Mouse (Mus musculus) myocyte (in vitro differentiated cells): ENCODE measurements around the gene Ogfod3. TPM values are rescaled to one million over a fixed set of nuclear protein-coding genes. Genes with fewer than 3 reads are reported as not detected.

Source experiments
- H3K27me3 ChIP-seq: one replicate; pipeline ENCODE4 v1.6.1; 2011; ENCODE audit not compliant: control insufficient read depth, insufficient read depth, insufficient read length
- H3K36me3 ChIP-seq: one replicate; pipeline ENCODE4 v1.6.1; 2011; ENCODE audit not compliant: control insufficient read depth, insufficient read depth
- H3K4me2 ChIP-seq: one replicate; pipeline ENCODE4 v1.6.1; 2011; ENCODE audit warnings: low read depth, control low read depth
- H3K4me3 ChIP-seq: one replicate; pipeline ENCODE4 v1.5.1; 2011; ENCODE audit warnings: mild to moderate bottlenecking, control low read depth, moderate library complexity
- H3K79me2 ChIP-seq: one replicate; pipeline ENCODE4 v1.6.1; 2011; ENCODE audit not compliant: control insufficient read depth, insufficient read depth
- H3ac ChIP-seq: one replicate; pipeline ENCODE4 v1.6.1; 2011; ENCODE audit not compliant: control insufficient read depth, insufficient read length
- CEBPB ChIP-seq: IDR thresholded peaks from 2 replicates; pipeline ENCODE4 v1.6.1; 2011; ENCODE audit warnings: mild to moderate bottlenecking, moderate library complexity; ENCODE audit not compliant: poor library complexity, insufficient read depth, severe bottlenecking
- E2F4 ChIP-seq: IDR thresholded peaks from one replicate; pipeline ENCODE4 v1.6.1; 2011; ENCODE audit warnings: mild to moderate bottlenecking, control low read depth, moderate library complexity; ENCODE audit not compliant: insufficient read depth
- MAX ChIP-seq: IDR thresholded peaks from one replicate; pipeline ENCODE4 v1.6.1; 2011; ENCODE audit warnings: low read depth, mild to moderate bottlenecking, control low read depth
- MYOD1 ChIP-seq, 3 experiments: IDR thresholded peaks; one replicate each; pipeline ENCODE4 v1.6.1; 2011; ENCODE audit warnings: control low read depth in 2 of 3, low read depth in 2 of 3, mild to moderate bottlenecking in 2 of 3, moderate library complexity in 1 of 3; ENCODE audit not compliant: insufficient read length in 2 of 3, control insufficient read depth in 1 of 3
- MYOG ChIP-seq, 3 experiments: IDR thresholded peaks; one replicate each; pipeline ENCODE4 v1.6.1; 2011; ENCODE audit warnings: control low read depth in 2 of 3, low read depth in 2 of 3, mild to moderate bottlenecking in 2 of 3; ENCODE audit not compliant: insufficient read length in 2 of 3, control insufficient read depth in 1 of 3, insufficient read depth in 1 of 3
- POLR2A ChIP-seq: IDR thresholded peaks from one replicate; pipeline ENCODE4 v1.6.1; 2011; ENCODE audit warnings: low read depth, mild to moderate bottlenecking, control low read depth, moderate library complexity; ENCODE audit not compliant: insufficient read length
- POLR2AphosphoS2 ChIP-seq: IDR thresholded peaks from one replicate; pipeline ENCODE4 v1.6.1; 2011; ENCODE audit warnings: low read depth, control low read depth; ENCODE audit not compliant: insufficient read length
- REST ChIP-seq: IDR thresholded peaks from one replicate; pipeline ENCODE4 v1.6.1; 2011; ENCODE audit warnings: mild to moderate bottlenecking, control low read depth, moderate library complexity; ENCODE audit not compliant: insufficient read depth, insufficient read length
- SRF ChIP-seq: IDR thresholded peaks from one replicate; pipeline ENCODE4 v1.6.1; 2011; ENCODE audit warnings: low read depth; ENCODE audit not compliant: control insufficient read depth, insufficient read length
- TCF12 ChIP-seq: IDR thresholded peaks from one replicate; pipeline ENCODE4 v1.6.1; 2011; ENCODE audit warnings: mild to moderate bottlenecking, control low read depth; ENCODE audit not compliant: poor library complexity, insufficient read depth, severe bottlenecking
- TCF3 ChIP-seq: IDR thresholded peaks from one replicate; pipeline ENCODE4 v1.6.1; 2011; ENCODE audit warnings: low read depth, control low read depth; ENCODE audit not compliant: insufficient read length
- USF1 ChIP-seq: IDR thresholded peaks from one replicate; pipeline ENCODE4 v1.6.1; 2011; ENCODE audit warnings: low read depth, mild to moderate bottlenecking, control low read depth, moderate library complexity
- polyA plus RNA-seq: library from polyadenylated mRNA; unstranded; fragments of >200 nt; fragmentation: generic; extraction: Trizol; gene quantifications from one replicate; pipeline ENCODE4 v1.2.1, GENCODE M21; 2012; ENCODE audit warnings: missing spikeins

Ogfod3 gene
- polyA plus RNA-seq, 1 experiment: 12.5 TPM

- TF ChIP-seq POLR2AphosphoS2 (no peak), TCF12 (peak; percentile 6), REST (no peak), SRF (no peak), USF1 (no peak), CEBPB (no peak), TCF3 (peak; percentile 81), POLR2A (no peak), MYOD1 (IDR thresholded peaks at IDR 0.05; ENCODE audit: control insufficient read depth in 1 of 3, insufficient read length in 2 of 3, low read depth in 2 of 3) (peak in 2 of 3 experiments; percentile 85 to 96), MYOG (IDR thresholded peaks at IDR 0.05; ENCODE audit: control insufficient read depth in 1 of 3, insufficient read depth in 1 of 3, insufficient read length in 2 of 3, low read depth in 2 of 3) (peak in 2 of 3 experiments; percentile 90 to 95)
- Histone ChIP-seq H3K79me2 (no peaks in the 10 kb centered on the region), H3K4me3 (no peak overlapping the region), H3K27me3 (peaks cover 19% of the 10 kb centered on the region), H3K4me2 (peak overlapping the region; percentile 24), H3ac (no peak overlapping the region), H3K36me3 (no peaks in the 10 kb centered on the region)
These were observed 48.1 kb downstream of the Ogfod3 start for GRCm38 (mm10) chr11:121156411-121156891.

GRCm38 (mm10) chr11:121154203-121154602, 50.3 kb downstream of the Ogfod3 start:
- H3K4me2 ChIP-seq: no peak overlapping the region
- no peak overlapping the region for H3K4me3 ChIP-seq
- peaks cover 19% of the 10 kb centered on the region for H3K27me3 ChIP-seq
- TF ChIP-seq TCF12 (no peak), REST (no peak), TCF3 (no peak), MAX (no peak), POLR2A (no peak), CEBPB (no peak), MYOD1 (IDR thresholded peaks at IDR 0.05; ENCODE audit: control insufficient read depth in 1 of 3, insufficient read length in 2 of 3, low read depth in 2 of 3) (no peak), POLR2AphosphoS2 (no peak), USF1 (no peak), SRF (no peak), MYOG (IDR thresholded peaks at IDR 0.05; ENCODE audit: control insufficient read depth in 1 of 3, insufficient read depth in 1 of 3, insufficient read length in 2 of 3, low read depth in 2 of 3) (no peak), E2F4 (no peak)
- H3ac ChIP-seq: no peak overlapping the region
- no peaks in the 10 kb centered on the region for H3K79me2 ChIP-seq
- H3K36me3 ChIP-seq: no peaks in the 10 kb centered on the region

DNA sequence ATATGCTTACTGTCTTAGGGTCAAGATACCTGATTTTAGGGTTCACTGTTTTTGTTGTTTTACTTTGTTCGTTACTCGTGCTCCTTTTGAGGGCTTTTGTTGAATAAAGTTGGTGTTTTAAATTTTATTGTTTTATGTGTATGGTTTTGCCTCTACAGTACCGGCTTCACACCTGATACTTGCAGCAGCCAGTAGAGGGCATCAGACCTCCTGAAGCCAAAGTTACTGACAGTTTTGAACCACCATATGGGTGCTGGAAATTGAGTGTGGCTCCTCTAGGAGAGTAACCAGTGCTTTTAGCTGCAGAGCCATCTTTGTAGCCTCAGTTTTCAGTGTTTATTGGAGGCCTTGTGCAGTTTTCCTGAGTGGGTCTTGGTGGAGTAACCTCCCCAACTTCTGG, 56.3 kb downstream of the Ogfod3 start:
- no peaks in the 10 kb centered on the region for H3K79me2 ChIP-seq
- peaks cover 4% of the 10 kb centered on the region for H3K27me3 ChIP-seq
- H3K4me2 ChIP-seq: no peak overlapping the region
- no peak overlapping the region for H3K4me3 ChIP-seq
- H3ac ChIP-seq: no peak overlapping the region
- H3K36me3 ChIP-seq: no peaks in the 10 kb centered on the region
- TF ChIP-seq CEBPB (no peak), TCF3 (no peak), MYOG (IDR thresholded peaks at IDR 0.05; ENCODE audit: control insufficient read depth in 1 of 3, insufficient read depth in 1 of 3, insufficient read length in 2 of 3, low read depth in 2 of 3) (no peak), USF1 (no peak), E2F4 (no peak), TCF12 (no peak), MYOD1 (IDR thresholded peaks at IDR 0.05; ENCODE audit: control insufficient read depth in 1 of 3, insufficient read length in 2 of 3, low read depth in 2 of 3) (no peak), MAX (no peak), POLR2A (no peak), REST (no peak), SRF (no peak), POLR2AphosphoS2 (no peak)

DNA sequence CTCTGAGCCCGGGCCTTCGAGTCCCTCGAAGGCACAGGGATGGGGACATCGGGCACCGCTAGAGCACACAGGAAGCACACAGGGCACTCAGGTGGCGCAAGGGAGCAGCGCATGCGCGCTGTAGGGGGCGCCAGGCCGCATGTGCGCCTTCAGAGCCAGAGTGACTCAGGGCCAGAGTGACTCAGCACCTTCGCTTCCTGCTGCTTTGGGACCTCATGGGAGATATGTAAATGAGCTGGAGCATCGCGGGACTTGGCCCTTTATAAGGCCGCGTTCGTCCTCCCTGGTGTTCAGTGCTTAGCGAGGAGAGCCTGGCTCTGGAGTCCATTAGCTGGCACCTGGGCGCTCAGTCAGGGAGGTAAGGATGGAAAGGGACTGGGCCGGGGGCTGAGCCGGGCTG, 58.6 kb downstream of the Ogfod3 start, which contains the start of gene Tex19.1:
Gene Tex19.1, plus strand, starts transcription at position 279 of the 400 bp plus-strand sequence.
- no peaks in the 10 kb centered on the region for H3K79me2 ChIP-seq
- no peaks in the 10 kb centered on the region for H3K36me3 ChIP-seq

More for the DNA sequence above, 58.6 kb downstream of the Ogfod3 start, which contains the start of gene Tex19.1:
- no peak within 1 kb of the TSS for H3K4me3 ChIP-seq
- no peaks in the 10 kb centered on the region for H3K27me3 ChIP-seq
- TF ChIP-seq TCF12 (no peak), MYOD1 (IDR thresholded peaks at IDR 0.05; ENCODE audit: control insufficient read depth in 1 of 3, insufficient read length in 2 of 3, low read depth in 2 of 3) (no peak), POLR2AphosphoS2 (no peak), MYOG (IDR thresholded peaks at IDR 0.05; ENCODE audit: control insufficient read depth in 1 of 3, insufficient read depth in 1 of 3, insufficient read length in 2 of 3, low read depth in 2 of 3) (no peak), E2F4 (no peak), MAX (no peak), REST (no peak), POLR2A (no peak), USF1 (no peak), TCF3 (no peak), CEBPB (no peak), SRF (no peak)
- no peak within 1 kb of the TSS for H3K4me2 ChIP-seq
- H3ac ChIP-seq: no peak within 1 kb of the TSS
